Mouse (Mus musculus) brown adipose tissue, adult 24 weeks (tissue): ENCODE data around the gene Wdfy3. TPM values are rescaled to one million over a fixed set of nuclear protein-coding genes. Genes with fewer than 3 reads are reported as not detected.

Experiments used
- H3K27ac ChIP-seq: fragments of 200-500 bp; replicated peaks from 2 replicates; pipeline ENCODE4 v1.5.1; 2012; ENCODE audit warnings: low read depth, mild to moderate bottlenecking, low read length
- H3K4me1 ChIP-seq: fragments of 200-500 bp; 2 replicates; pipeline ENCODE4 v1.6.1; 2012; ENCODE audit warnings: low read length, mixed read lengths; ENCODE audit not compliant: control insufficient read depth, insufficient read depth, insufficient read length
- H3K4me3 ChIP-seq: fragments of 200-500 bp; 2 replicates; pipeline ENCODE4 v1.5.1; 2012; ENCODE audit warnings: low read depth, mild to moderate bottlenecking, low read length, moderate library complexity; ENCODE audit not compliant: insufficient read depth
- polyA plus RNA-seq: library from polyadenylated mRNA; stranded (reverse); fragments of >200 nt; gene quantifications from 2 replicates; pipeline ENCODE4 v1.2.4, GENCODE M21; 2012; ENCODE audit not compliant: missing spikeins, insufficient read depth, insufficient read length

Wdfy3 gene
- polyA plus RNA-seq, 1 experiment: 9.1 TPM

- no peaks in the 10 kb centered on the region for H3K4me1 ChIP-seq
- H3K4me3 ChIP-seq: no peak overlapping the region
- H3K27ac ChIP-seq: no peak overlapping the region
Observed at GRCm38 (mm10) chr5:101957419-101957818, 112.3 kb downstream of the Wdfy3 start.

GRCm38 (mm10) chr5:101954393-101955340, 115.1 kb downstream of the Wdfy3 start:
- Histone ChIP-seq H3K4me3 (no peak overlapping the region), H3K27ac (peak overlapping the region; percentile 15; the same call in 1 of the 2 replicates), H3K4me1 (no peaks in the 10 kb centered on the region)

- no peaks in the 10 kb centered on the region for H3K4me1 ChIP-seq
- no peak overlapping the region for H3K4me3 ChIP-seq
- H3K27ac ChIP-seq: no peak overlapping the region
Observed at GRCm38 (mm10) chr5:101951918-101952317, 117.8 kb downstream of the Wdfy3 start.

GRCm38 (mm10) chr5:101949323-101949722, 120.4 kb downstream of the Wdfy3 start:
- H3K4me1 ChIP-seq: no peaks in the 10 kb centered on the region
- no peak overlapping the region for H3K27ac ChIP-seq
- H3K4me3 ChIP-seq: no peak overlapping the region

- H3K4me1 ChIP-seq: no peaks in the 10 kb centered on the region
- no peak overlapping the region for H3K4me3 ChIP-seq
Observed at GRCm38 (mm10) chr5:101948641-101949040, 121.1 kb downstream of the Wdfy3 start.

GRCm38 (mm10) chr5:101945731-101946130, 124.0 kb downstream of the Wdfy3 start:
- Histone ChIP-seq H3K4me3 (no peak overlapping the region), H3K4me1 (no peaks in the 10 kb centered on the region), H3K27ac (no peak overlapping the region)

More at GRCm38 (mm10) chr5:101948641-101949040, 121.1 kb downstream of the Wdfy3 start:
- peak overlapping the region; percentile 39; the same call in 1 of the 2 replicates for H3K27ac ChIP-seq

- Histone ChIP-seq H3K27ac (peak overlapping the region; percentile 57), H3K4me3 (no peak overlapping the region), H3K4me1 (no peaks in the 10 kb centered on the region)
Observed at GRCm38 (mm10) chr5:101937909-101938596, 131.7 kb downstream of the Wdfy3 start.

GRCm38 (mm10) chr5:101937362-101937761, 132.4 kb downstream of the Wdfy3 start:
- Histone ChIP-seq H3K4me1 (no peaks in the 10 kb centered on the region), H3K27ac (peak overlapping the region; percentile 57), H3K4me3 (no peak overlapping the region)

GRCm38 (mm10) chr5:101935893-101936292, 133.8 kb downstream of the Wdfy3 start:
- H3K4me3 ChIP-seq: no peak overlapping the region
- peak overlapping the region; percentile 68; the same call in 1 of the 2 replicates for H3K27ac ChIP-seq
- H3K4me1 ChIP-seq: no peaks in the 10 kb centered on the region

- Histone ChIP-seq H3K4me1 (no peaks in the 10 kb centered on the region), H3K4me3 (no peak overlapping the region), H3K27ac (no peak overlapping the region; the same call in 1 of the 2 replicates)
Observed at GRCm38 (mm10) chr5:101934629-101935028, 135.1 kb downstream of the Wdfy3 start.

GRCm38 (mm10) chr5:101932971-101933810, 136.5 kb downstream of the Wdfy3 start:
- Histone ChIP-seq H3K4me1 (no peaks in the 10 kb centered on the region), H3K4me3 (no peak overlapping the region), H3K27ac (peak overlapping the region; percentile 35; the same call in 1 of the 2 replicates)

- Histone ChIP-seq H3K4me1 (no peaks in the 10 kb centered on the region), H3K27ac (no peak overlapping the region), H3K4me3 (no peak overlapping the region)
Observed at GRCm38 (mm10) chr5:101931997-101932396, 137.7 kb downstream of the Wdfy3 start.

- no peak overlapping the region for H3K4me3 ChIP-seq
- 0 out of 2 replicates have a peak overlapping the region, but pooled peaks have one; percentile 38 for H3K27ac ChIP-seq
- no peaks in the 10 kb centered on the region for H3K4me1 ChIP-seq
Observed at GRCm38 (mm10) chr5:101926311-101926710, 143.4 kb downstream of the Wdfy3 start.

- no peaks in the 10 kb centered on the region for H3K4me1 ChIP-seq
- no peak overlapping the region for H3K4me3 ChIP-seq
- H3K27ac ChIP-seq: no peak overlapping the region
Observed at GRCm38 (mm10) chr5:101923710-101924109, 146.0 kb downstream of the Wdfy3 start.
